Mouse (Mus musculus) hindbrain, postnatal 0 days (tissue): ENCODE data around the gene Ppm1b. TPM values are rescaled to one million over a fixed set of nuclear protein-coding genes. Genes with fewer than 3 reads are reported as not detected.

Experiments used
- ATAC-seq: fragments of 200-750 bp; cut with Nextera tagmentation; 2 replicates; pipeline ENCODE4 v1.8.0; 2017; ENCODE audit warnings: mild to moderate bottlenecking, moderate TSS enrichment, moderate library complexity
- DNase-seq: peaks from one replicate; pipeline ENCODE4 v3.0.0-alpha.2; 2015; ENCODE audit warnings: low spot score
- H3K27ac ChIP-seq: fragments of 300-500 bp; sonication (generic); 2 replicates; pipeline ENCODE4 v1.5.1; 2014; ENCODE audit warnings: mild to moderate bottlenecking
- H3K27me3 ChIP-seq: fragments of 300-500 bp; sonication (generic); 2 replicates; pipeline ENCODE4 v1.6.1; 2014; ENCODE audit warnings: low read length, mixed read lengths; ENCODE audit not compliant: insufficient read depth
- H3K36me3 ChIP-seq: fragments of 300-500 bp; sonication (generic); 2 replicates; pipeline ENCODE4 v1.6.1; 2014; ENCODE audit warnings: low read length, mixed read lengths; ENCODE audit not compliant: insufficient read depth
- H3K4me1 ChIP-seq: fragments of 300-500 bp; sonication (generic); 2 replicates; pipeline ENCODE4 v1.6.1; 2014; ENCODE audit warnings: antibody characterized with exemption, low read length, mixed read lengths; ENCODE audit not compliant: insufficient read depth
- H3K4me2 ChIP-seq: fragments of 300-500 bp; sonication (generic); 2 replicates; pipeline ENCODE4 v1.6.1; 2014; ENCODE audit warnings: low read depth, mild to moderate bottlenecking, low read length, moderate library complexity, mixed read lengths
- H3K4me3 ChIP-seq: fragments of 300-500 bp; sonication (generic); 2 replicates; pipeline ENCODE4 v1.5.1; 2014; ENCODE audit warnings: low read length
- H3K9ac ChIP-seq: fragments of 300-500 bp; sonication (generic); replicated peaks from 2 replicates; pipeline ENCODE4 v1.6.1; 2014; ENCODE audit warnings: mild to moderate bottlenecking, low read length, moderate library complexity, mixed read lengths
- H3K9me3 ChIP-seq: fragments of 300-500 bp; sonication (generic); 2 replicates; pipeline ENCODE4 v1.6.1; 2016; ENCODE audit warnings: low read length, mixed read lengths
- CTCF ChIP-seq: IDR thresholded peaks from 2 replicates; pipeline ENCODE4 v1.5.1; 2016; ENCODE audit warnings: antibody characterized with exemption, control low read depth, low read depth
- WGBS: fragments of 180-500 bp; shearing (Covaris S2); extraction: QIAGEN DNeasy Blood & Tissue Kit; methylation state at CpG from one replicate; pipeline ENCODE4 v1.1.7; 2014; 5-methylcytosine and 5-hydroxymethylcytosine counted together
- polyA plus RNA-seq: library from polyadenylated mRNA; unstranded; fragments of >200 nt; fragmentation: Nextera tagmentation; extraction: Ambion mirVana; gene quantifications from 2 replicates; pipeline ENCODE4 v1.2.1, GENCODE M21; 2015
- total RNA-seq: library from RNA; depleted of rRNA; stranded (reverse); fragments of >200 nt; gene quantifications from 2 replicates; pipeline ENCODE4 v1.2.3, GENCODE M21; 2014

Gene Ppm1b
- total and polyA plus RNA-seq, 2 experiments from 2014 or later = 49.1 to 61.8 TPM

DNA sequence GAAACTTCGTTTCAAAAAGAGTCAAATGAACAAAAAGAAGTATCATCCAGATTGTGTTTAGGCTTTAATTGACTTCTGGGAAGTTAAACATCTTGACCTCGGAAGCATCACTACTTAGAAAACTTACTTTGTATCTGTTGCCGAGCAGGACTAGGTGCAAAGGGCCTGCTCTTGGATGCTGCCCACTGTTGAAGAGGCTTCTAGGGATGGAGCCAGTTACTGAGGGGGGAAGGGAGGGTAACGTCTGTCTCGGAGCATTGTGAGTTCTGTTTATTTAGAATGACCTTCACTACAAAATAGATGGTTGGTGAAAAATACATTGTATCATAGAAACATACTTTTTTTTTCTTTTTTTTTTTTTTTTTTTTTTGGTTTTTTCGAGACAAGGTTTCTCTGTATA is 7.1 kb downstream of the Ppm1b start:
- ATAC-seq (no peak), DNase-seq (no peak)
- Histone ChIP-seq H3K27ac (no peak overlapping the region), H3K4me1 (peaks cover 17% of the 10 kb centered on the region; the same call in 1 of the 2 replicates), H3K9me3 (no peaks in the 10 kb centered on the region), H3K9ac (no peak overlapping the region), H3K36me3 (no peaks in the 10 kb centered on the region), H3K4me3 (no peak overlapping the region), H3K4me2 (no peak overlapping the region), H3K27me3 (no peaks in the 10 kb centered on the region)
- 81% methylated on average over 6 of the region's 6 CpGs for WGBS
- no peak for TF ChIP-seq CTCF

DNA sequence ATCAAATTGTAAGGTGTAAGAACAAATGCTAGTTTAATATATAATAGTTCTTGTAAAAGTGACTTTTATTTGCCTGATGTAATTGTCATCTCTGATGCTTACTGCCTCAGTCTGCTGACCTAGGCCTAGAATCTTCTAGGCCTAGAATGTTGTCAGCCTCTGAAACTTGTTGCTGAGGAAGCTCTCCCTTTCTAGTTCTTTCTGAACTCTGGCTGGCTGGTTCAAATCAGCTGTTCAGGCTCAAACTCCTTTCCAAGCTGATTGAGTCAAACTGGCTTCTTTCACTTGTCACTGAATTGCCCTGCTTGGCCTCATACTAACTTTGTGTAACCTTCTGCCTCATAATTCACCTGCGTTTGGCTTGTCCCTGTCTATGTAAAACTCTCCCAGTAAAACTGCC is 9.7 kb downstream of the Ppm1b start:
- Histone ChIP-seq H3K4me2 (no peak overlapping the region), H3K9me3 (no peaks in the 10 kb centered on the region), H3K27ac (no peak overlapping the region), H3K4me3 (no peak overlapping the region), H3K9ac (no peak overlapping the region), H3K27me3 (no peaks in the 10 kb centered on the region), H3K36me3 (no peaks in the 10 kb centered on the region), H3K4me1 (no peaks in the 10 kb centered on the region)
- DNase-seq (no peak), ATAC-seq (no peak)
- 95% methylated on average over 1 of the region's 1 CpGs for WGBS
- no peak for TF ChIP-seq CTCF

DNA sequence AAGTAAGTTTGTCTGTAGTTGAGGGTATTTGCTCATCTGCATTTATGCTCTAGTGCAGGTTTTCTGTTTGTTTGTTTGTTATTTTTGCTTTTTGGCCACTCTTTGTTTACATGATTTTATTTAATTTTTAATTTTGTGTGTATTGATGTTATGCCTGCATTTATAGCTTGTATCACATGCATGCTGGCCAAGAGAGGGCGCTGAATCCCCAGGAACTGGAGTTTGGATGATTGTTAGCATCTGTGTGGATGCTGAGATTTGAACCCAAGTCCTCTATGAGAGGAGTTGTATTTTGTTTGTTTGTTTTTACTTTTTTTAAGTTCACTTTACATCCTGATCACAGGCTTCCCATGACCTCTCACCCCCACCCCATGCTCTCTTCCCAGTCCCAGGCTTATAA is 10.5 kb downstream of the Ppm1b start:
- no peak for DNase-seq
- 81% methylated on average over 1 of the region's 1 CpGs for WGBS
- Histone ChIP-seq H3K9me3 (no peaks in the 10 kb centered on the region), H3K9ac (no peak overlapping the region), H3K36me3 (no peaks in the 10 kb centered on the region), H3K27ac (no peak overlapping the region), H3K4me2 (no peak overlapping the region), H3K4me3 (no peak overlapping the region), H3K4me1 (no peaks in the 10 kb centered on the region), H3K27me3 (no peaks in the 10 kb centered on the region)
- no peak for ATAC-seq
- no peak; the same call in 1 of the 2 replicates for TF ChIP-seq CTCF

DNA sequence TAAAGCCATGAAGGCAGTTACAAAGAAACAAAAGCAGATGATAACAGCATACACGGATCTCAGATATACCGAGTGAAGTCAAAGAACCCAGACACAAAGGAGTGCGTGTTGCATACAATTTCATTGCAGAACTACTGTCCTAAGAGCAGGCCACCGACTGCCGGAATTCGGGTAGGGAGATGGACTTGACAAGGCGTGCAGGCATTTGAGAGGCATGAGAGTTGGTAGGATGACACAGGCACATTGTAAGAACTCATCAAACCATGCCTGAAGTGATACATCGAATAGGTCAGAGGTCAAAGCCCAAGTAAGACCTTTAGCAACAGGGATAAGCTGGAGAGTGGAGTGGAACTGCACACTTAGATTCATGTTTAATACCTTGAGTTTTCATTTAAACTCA is 13.4 kb downstream of the Ppm1b start:
- no peak for DNase-seq
- WGBS = 54% methylated on average over 8 of the region's 8 CpGs
- Histone ChIP-seq H3K27ac (no peak overlapping the region), H3K4me1 (no peaks in the 10 kb centered on the region), H3K4me3 (no peak overlapping the region), H3K27me3 (no peaks in the 10 kb centered on the region), H3K36me3 (no peaks in the 10 kb centered on the region), H3K4me2 (no peak overlapping the region), H3K9me3 (no peaks in the 10 kb centered on the region), H3K9ac (no peak overlapping the region)
- no peak for TF ChIP-seq CTCF
- ATAC-seq = no peak

- no peak for TF ChIP-seq CTCF
- no peaks in the 10 kb centered on the region for H3K27me3 ChIP-seq
- H3K9me3 ChIP-seq = no peaks in the 10 kb centered on the region
- DNase-seq (no peak), ATAC-seq (no peak)
- no peaks in the 10 kb centered on the region for H3K36me3 ChIP-seq
- no peak overlapping the region for H3K4me2 ChIP-seq
- H3K9ac ChIP-seq = no peak overlapping the region
- WGBS = 66% methylated on average over 1 of the region's 1 CpGs
- no peak overlapping the region for H3K4me3 ChIP-seq
- H3K4me1 ChIP-seq = no peaks in the 10 kb centered on the region
- no peak overlapping the region for H3K27ac ChIP-seq
Measured at GRCm38 (mm10) chr17:84981721-84982120, 25.2 kb downstream of the Ppm1b start.

GRCm38 (mm10) chr17:84982735-84983134 is 26.2 kb downstream of the Ppm1b start:
- Histone ChIP-seq H3K36me3 (no peaks in the 10 kb centered on the region), H3K9me3 (no peaks in the 10 kb centered on the region), H3K27ac (no peak overlapping the region), H3K4me2 (no peak overlapping the region), H3K4me1 (no peaks in the 10 kb centered on the region), H3K4me3 (no peak overlapping the region), H3K9ac (no peak overlapping the region), H3K27me3 (no peaks in the 10 kb centered on the region)
- ATAC-seq (no peak), DNase-seq (no peak)
- TF ChIP-seq CTCF = no peak
- WGBS = 80% methylated on average over 2 of the region's 2 CpGs

DNA sequence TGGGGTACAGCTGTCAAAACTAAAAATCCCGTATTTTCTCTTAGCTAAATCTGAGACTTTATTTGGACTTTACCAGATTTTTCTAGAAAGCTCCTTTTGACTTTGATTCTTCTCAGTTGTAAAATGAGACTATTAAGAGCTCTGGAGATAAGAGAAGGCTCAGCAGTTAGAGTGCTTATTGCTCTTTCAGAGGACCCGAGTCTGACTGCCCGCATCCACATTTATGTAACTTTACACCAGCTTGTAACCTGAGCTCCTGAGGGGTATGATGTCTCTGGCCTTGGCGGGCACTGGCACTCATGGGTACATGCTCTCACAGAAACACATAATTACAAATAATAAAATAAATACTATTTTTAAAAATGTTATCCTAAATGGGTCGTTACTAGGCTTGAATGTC is 29.8 kb downstream of the Ppm1b start:
- H3K4me1 ChIP-seq = no peaks in the 10 kb centered on the region
- no peaks in the 10 kb centered on the region for H3K9me3 ChIP-seq
- TF ChIP-seq CTCF = no peak
- no peaks in the 10 kb centered on the region for H3K27me3 ChIP-seq
- WGBS = 81% methylated on average over 5 of the region's 5 CpGs
- ATAC-seq = no peak
- H3K27ac ChIP-seq = no peak overlapping the region
- H3K4me3 ChIP-seq = no peak overlapping the region
- DNase-seq = no peak
- no peak overlapping the region for H3K9ac ChIP-seq
- H3K4me2 ChIP-seq = no peak overlapping the region
- no peaks in the 10 kb centered on the region for H3K36me3 ChIP-seq
